Mouse (Mus musculus) ZHBTc4 (cell line): ENCODE data around the gene Krt28.

Source experiments
- DNase-seq: peaks from one replicate; pipeline ENCODE4 v3.0.0-alpha.2; 2011; ENCODE audit warnings: low read depth, low spot score

Gene Krt28

DNA sequence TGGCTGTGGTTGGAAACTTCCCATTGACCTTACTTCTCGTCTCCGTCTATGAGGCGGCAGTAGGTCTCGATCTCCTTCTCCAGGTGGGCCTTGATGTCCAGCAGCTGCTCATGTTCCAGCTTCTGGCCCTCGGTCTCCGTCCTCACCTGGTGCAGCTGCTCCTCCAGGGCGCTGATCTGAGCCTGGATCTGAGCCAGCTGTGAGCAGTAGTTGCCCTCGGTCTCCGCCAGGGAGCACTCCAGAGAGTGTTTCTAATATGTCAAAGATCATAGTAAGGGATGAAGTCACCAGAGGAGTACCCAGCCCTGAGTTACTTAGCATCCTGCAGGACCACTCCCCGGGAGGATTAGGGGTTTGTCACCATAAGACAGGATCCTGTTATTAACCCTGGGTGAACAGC, 7.9 kb downstream of the Krt28 start:
- DNase-seq: peak; percentile 61

DNA sequence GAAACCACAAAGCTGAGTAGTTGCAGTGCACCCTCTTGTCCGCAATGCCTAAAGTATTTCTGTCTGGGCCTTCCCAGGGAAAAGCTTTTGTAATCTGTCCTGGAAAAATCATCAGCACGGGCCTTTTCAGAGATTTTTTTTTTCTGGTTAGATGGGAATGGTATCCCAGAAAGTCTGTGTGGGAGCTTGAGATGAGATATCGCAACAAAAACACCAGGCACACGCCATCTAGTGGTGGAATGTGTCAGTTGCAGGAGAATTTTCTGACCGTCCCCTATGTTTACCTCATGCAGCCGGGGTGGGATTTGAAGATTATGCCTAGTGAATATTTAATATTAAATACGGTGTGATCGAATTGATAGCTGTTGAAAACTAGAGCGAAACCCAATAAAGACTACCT, 10.3 kb downstream of the Krt28 start:
- DNase-seq: peak; percentile 74

DNA sequence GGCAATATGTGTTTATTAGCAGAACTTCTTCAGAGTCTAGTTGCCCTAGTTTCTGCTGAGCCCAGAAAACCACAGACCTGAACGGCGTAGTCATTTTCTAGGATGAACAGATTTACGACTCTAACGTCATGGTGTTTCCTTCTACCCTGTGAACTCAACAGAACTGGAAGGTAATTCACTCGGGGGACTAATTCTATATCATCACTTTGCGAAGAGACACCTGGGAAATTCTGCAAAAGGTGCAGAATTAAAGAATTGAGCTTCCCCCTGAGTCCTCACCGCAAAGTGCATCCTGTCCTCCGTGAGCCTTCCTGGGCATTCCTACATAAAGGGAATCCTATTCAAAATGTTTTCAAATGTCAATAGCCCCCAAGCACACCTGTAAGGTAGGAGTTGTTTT, 13.3 kb downstream of the Krt28 start:
- DNase-seq: no peak

DNA sequence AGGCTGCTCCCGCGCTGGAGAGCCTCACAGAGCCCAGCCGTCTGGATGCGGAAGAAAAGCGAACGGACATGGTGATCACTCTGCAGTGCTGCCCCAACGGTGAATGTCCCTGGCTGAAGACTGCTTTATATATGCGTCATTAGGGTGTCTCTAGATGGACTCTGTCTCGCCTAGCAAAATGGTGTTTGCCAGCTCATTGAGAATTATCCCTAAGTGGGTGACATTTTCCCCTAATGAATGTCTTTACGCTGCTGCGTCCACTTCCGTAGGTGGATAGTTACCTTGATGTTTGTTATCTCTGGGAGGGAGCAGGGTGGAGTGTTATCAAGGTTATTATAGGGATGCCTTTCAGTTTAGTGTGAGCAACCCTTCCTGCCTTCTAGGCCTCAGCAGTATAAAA, 23.7 kb downstream of the Krt28 start, which contains the start of gene Krt27:
TSS of gene Krt27 (minus strand) at position 101 of the 400 bp plus-strand sequence.
- DNase-seq: no peak

DNA sequence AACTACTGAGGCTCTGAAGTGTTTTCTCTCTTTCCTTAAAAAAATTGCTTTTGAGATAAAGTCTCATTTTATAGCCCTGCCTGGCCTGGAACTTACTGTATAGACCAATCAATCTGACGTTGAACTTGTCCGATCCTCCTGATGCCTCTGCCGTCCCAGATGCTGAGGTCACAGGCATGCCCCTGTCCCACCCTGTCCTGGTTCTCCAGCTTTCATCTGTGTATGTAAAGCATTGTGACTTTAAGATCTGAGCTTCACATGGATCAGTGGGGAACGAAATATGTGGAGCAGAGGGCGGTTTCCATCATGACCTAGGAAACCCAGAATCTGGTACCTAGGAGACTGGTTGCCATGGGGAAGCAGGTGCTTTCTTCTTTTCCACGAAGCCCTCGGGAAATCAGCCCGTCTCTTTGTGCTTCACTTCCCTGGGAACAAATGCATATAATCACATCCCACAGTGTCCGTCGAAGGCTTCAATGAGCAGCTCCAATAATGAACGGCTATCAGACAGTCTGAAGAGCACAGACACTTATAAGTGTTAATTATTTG, 35.3 kb downstream of the Krt28 start:
- DNase-seq: no peak

DNA sequence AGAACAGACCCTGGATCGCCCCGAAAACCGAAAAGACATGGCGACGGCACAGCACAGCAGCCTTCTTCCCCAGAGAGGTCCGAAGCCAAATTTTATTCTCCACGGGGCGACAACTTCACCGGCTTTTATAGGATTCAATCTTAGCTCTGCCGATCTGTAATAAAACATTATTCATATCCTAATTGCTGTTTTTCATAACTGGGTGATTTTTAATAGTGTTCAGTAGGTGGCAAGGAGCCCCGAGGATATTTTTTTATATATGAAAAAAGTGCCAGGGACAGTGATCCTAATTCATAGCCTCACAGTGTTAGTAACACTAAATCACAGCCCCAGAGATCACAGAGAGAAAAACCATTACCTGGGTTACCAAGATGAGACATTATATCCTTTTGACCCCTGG, 36.8 kb downstream of the Krt28 start, which contains the start of gene Krt26:
TSS of gene Krt26 (minus strand) at position 101 of the 400 bp plus-strand sequence.
- DNase-seq: no peak

DNA sequence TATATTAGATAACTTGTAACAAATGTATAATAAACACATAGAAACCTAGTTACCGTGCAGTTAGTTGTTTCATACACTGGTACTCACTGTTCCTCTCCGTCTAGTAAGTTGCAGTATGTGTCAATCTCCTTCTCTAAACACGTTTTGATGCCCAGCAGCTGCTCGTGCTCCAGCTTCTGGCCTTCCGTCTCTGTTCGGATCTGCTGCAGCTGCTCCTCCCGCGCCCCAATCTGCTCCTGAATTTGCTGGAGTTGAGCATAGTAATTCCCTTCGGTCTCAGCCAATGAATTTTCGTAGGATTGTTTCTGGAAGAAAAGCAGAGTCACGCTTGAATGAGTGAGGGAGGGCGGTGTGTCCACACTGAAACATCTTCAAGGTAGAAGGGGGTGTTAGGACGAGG, 41.3 kb downstream of the Krt28 start:
- DNase-seq: no peak

DNA sequence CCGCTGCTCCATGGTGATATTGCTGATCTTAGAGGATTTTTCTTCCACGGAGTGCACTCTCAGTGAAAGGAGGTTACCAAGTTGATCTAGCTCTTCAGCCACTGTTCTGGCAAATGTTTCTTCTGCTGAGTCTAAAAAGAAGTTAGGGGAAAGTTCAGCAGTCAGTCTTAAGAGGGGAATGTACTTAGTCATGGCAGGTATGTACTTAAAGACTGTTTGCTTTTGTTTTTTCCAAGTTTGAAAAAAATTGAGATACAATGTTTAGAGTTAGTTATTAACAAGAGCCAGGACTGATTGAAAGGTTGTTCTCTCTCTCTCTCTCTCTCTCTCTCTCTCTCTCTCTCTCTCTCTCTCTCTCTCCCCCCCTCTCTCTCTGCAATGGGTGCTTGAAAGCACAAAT, 45.0 kb downstream of the Krt28 start:
- no peak for DNase-seq

DNA sequence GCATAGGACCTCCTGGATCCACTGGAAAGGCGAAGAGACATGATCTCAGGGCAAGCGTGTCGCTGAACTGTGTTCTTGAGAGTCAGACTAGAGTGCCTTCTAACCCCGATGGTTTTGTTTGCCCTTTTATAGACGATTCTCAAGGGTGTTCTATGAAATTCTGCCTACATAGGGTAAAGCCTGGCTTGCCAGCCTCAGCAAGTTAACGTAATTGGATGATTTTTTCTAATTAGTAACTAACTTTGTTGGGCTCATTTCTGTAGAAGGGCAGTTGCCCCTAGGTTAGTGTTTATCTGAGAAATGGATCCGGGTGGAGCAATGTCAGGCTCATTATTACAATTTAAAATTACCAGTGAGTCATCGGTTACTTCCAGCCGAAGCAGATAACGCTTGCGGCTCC, 51.9 kb downstream of the Krt28 start, which contains the start of gene Krt25:
TSS of gene Krt25 (minus strand) at position 101 of the 400 bp plus-strand sequence.
- DNase-seq: no peak

DNA sequence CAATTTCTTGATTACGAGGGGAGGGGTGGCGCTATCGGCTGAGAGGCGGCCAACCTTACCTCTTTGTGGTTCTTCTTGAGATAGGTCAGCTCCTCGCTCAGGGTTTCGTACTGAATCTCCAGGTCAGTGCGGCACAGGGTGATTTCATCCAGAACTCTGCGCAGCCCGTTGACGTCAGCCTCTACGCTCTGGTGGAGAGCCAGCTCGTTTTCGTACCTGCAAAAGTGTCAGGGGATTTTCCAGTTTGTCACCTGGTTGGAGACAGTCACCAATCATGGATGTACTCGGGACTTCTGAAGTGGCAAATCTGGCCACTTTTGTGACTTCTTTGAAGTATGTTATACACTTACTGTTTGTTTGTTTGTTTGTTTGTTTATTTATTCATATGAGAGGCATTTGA, 53.6 kb downstream of the Krt28 start:
- DNase-seq: no peak

DNA sequence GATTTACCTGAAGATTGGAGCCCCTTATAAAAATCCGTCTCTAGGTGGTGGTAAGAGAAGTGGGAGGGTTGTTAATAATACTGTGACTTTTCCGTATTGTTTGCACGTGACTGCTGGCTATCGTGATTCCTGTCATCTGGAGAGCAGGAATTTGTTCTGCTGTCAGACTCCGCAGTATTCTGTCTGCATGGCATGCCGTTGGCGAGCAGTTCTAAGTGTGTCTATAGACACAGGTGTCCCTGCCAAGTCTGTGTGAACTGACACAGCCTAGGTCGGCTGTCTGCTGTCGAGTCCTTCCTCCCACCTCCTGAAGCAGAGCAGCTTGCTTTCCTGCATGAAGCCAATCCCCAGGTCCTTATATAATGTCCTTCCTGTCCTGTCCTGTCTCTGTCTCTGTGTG, 55.6 kb downstream of the Krt28 start:
- no peak for DNase-seq

DNA sequence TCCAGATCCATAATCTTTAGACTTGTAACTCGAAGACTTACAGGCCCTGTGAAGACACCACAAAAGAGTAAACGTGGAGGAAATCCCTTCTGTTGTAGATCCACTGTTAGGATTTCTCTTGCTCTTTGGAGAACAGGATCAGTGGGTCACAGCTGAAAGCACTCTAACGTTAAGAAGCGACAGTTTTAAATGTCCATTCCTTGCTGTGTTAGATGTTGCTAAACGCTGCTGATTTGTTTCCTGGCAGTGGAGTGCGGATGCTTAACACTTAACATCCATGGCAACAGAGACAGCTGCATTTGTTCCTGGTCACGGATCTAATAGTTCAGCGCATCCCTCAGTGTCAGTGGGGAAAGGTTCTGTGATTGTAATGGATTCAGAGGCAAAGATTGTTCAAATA, 58.2 kb downstream of the Krt28 start:
- no peak for DNase-seq
